Mouse (Mus musculus): ENCODE measurements around the gene Trhde. TPM values are rescaled to one million over a fixed set of nuclear protein-coding genes. Genes with fewer than 3 reads are reported as not detected.

Gene Trhde
- polyA plus RNA-seq, 1 experiment from 2014 or later = 6.7 TPM

DNA sequence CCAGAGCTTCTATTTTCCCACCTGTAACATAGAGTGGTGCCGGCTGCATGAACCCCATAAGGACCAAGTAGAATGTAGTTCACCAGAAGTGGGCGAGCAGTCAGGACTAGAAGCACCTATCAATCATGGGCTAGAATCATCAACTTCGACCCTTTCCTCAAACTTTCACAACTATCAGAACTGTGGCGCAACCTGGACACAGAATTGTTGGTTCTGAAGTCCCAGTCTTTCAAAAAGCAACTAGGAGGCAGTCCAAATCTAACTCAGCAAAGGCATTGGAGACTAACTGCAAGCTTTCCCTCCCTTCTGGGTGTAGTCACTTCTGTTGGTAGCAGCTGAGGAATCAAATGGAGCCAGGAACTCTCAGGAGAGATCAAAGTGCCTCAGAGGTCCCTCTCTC, 2.6 kb downstream of the Trhde start:
- 0 out of 2 replicates have a peak, but pooled peaks cover 3% of the 10 kb centered on the region for H3K27me3 ChIP-seq (ENCODE audit: control insufficient read depth, insufficient read depth, low read depth, low read length)
- H3K27ac ChIP-seq (ENCODE audit: low read length) = no peak overlapping the region
- no peak for ATAC-seq
- peak overlapping the region; percentile 89 for H3K4me2 ChIP-seq (ENCODE audit: low read length)
- no peaks in the 10 kb centered on the region for H3K9me3 ChIP-seq (replicated peaks; ENCODE audit: control insufficient read depth, low read length, poor library complexity, severe bottlenecking)
- WGBS = 89% methylated on average over 4 of the region's 4 CpGs
- H3K4me1 ChIP-seq (ENCODE audit: control insufficient read depth, insufficient read depth, low read length) = peaks cover 2% of the 10 kb centered on the region; the same call in 1 of the 2 replicates
- H3K9ac ChIP-seq (ENCODE audit: low read depth, low read length) = no peak overlapping the region
- H3K4me3 ChIP-seq (ENCODE audit: low read depth, low read length) = peak overlapping the region; percentile 78
- no peaks in the 10 kb centered on the region for H3K36me3 ChIP-seq (ENCODE audit: control insufficient read depth, insufficient read depth, low read length)

DNA sequence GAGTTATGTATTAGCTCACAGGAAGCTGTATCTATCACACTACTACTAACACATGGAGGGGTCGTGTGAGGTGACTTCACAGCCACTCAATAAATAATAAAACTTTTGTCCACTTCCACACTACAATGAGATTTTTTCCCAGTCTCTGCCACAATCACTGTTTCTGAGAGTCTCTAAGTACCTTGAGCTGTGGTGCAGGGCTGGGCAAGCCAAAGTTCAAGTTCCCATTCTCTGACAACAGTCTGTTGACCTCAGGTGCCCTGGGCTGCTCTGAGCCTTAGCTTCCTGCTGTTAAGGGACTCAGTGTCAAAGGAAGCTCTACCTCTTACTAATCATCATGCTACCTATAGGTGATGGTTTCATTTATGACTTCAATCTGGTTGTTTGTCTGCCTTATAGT, 3.3 kb downstream of the Trhde start:
- no peaks in the 10 kb centered on the region for H3K36me3 ChIP-seq (ENCODE audit: control insufficient read depth, insufficient read depth, low read length)
- peak overlapping the region; percentile 89 for H3K4me2 ChIP-seq (ENCODE audit: low read length)
- no peak overlapping the region for H3K27ac ChIP-seq (ENCODE audit: low read length)
- H3K9me3 ChIP-seq (replicated peaks; ENCODE audit: control insufficient read depth, low read length, poor library complexity, severe bottlenecking) = no peaks in the 10 kb centered on the region
- 0 out of 2 replicates have a peak, but pooled peaks cover 3% of the 10 kb centered on the region for H3K27me3 ChIP-seq (ENCODE audit: control insufficient read depth, insufficient read depth, low read depth, low read length)
- peak overlapping the region; percentile 78; the same call in 1 of the 2 replicates for H3K4me3 ChIP-seq (ENCODE audit: low read depth, low read length)
- WGBS = 62% methylated on average over 1 of the region's 1 CpGs
- H3K4me1 ChIP-seq (ENCODE audit: control insufficient read depth, insufficient read depth, low read length) = peaks cover 2% of the 10 kb centered on the region; the same call in 1 of the 2 replicates
- ATAC-seq = no peak
- no peak overlapping the region for H3K9ac ChIP-seq (ENCODE audit: low read depth, low read length)

DNA sequence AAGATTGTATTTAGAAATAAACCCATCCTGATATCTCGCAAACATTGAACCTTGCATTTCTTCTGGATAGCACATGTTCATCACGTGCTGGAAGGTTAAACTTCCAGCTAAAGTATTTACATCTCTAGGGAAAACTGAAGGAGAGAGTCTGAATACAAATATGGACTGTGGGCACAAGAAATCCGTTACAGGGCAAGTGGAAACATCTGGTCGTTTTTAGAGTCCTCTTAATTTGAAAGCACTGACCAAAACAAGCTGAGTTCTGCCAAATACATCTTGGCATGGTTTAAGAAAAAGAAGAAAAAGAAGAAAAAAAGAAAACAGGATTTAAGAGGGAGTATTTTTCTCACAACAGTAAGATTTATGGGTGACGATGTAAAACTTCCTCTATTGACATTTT, 3.9 kb downstream of the Trhde start:
- Histone ChIP-seq H3K9me3 (replicated peaks; ENCODE audit: control insufficient read depth, low read length, poor library complexity, severe bottlenecking) (no peaks in the 10 kb centered on the region), H3K4me2 (ENCODE audit: low read length) (peak overlapping the region; percentile 89), H3K9ac (ENCODE audit: low read depth, low read length) (no peak overlapping the region), H3K27ac (ENCODE audit: low read length) (no peak overlapping the region), H3K4me1 (ENCODE audit: control insufficient read depth, insufficient read depth, low read length) (peaks cover 2% of the 10 kb centered on the region; the same call in 1 of the 2 replicates), H3K4me3 (ENCODE audit: low read depth, low read length) (peak overlapping the region; percentile 4; the same call in 1 of the 2 replicates), H3K36me3 (ENCODE audit: control insufficient read depth, insufficient read depth, low read length) (no peaks in the 10 kb centered on the region), H3K27me3 (ENCODE audit: control insufficient read depth, insufficient read depth, low read depth, low read length) (0 out of 2 replicates have a peak, but pooled peaks cover 3% of the 10 kb centered on the region)
- no peak for ATAC-seq
- 65% methylated on average over 5 of the region's 5 CpGs for WGBS

DNA sequence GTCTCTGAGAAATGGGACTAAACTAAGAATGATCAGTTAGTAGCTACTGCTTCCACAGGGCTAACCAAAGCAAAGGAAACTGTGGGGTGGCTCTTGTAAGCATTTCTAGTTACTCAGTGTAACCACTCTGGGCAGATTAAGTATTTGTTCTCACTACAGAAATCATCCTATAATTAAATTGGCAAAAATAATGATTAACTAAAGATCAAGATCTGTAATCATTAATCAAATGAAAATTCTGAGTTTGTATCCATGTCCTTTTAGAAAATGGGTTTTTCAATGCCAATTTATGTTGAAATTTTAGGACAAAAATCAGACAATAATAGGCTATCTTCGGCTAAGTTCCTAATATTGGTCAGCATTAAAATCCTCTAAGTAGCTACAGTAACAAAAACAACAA, 4.4 kb downstream of the Trhde start:
- Histone ChIP-seq H3K27ac (ENCODE audit: low read length) (no peak overlapping the region), H3K4me2 (ENCODE audit: low read length) (peak overlapping the region; percentile 29), H3K4me1 (ENCODE audit: control insufficient read depth, insufficient read depth, low read length) (peaks cover 2% of the 10 kb centered on the region; the same call in 1 of the 2 replicates), H3K9me3 (replicated peaks; ENCODE audit: control insufficient read depth, low read length, poor library complexity, severe bottlenecking) (no peaks in the 10 kb centered on the region), H3K36me3 (ENCODE audit: control insufficient read depth, insufficient read depth, low read length) (no peaks in the 10 kb centered on the region), H3K27me3 (ENCODE audit: control insufficient read depth, insufficient read depth, low read depth, low read length) (0 out of 2 replicates have a peak, but pooled peaks cover 3% of the 10 kb centered on the region), H3K4me3 (ENCODE audit: low read depth, low read length) (no peak overlapping the region), H3K9ac (ENCODE audit: low read depth, low read length) (no peak overlapping the region)
- no peak for ATAC-seq
- 94% methylated on average over 1 of the region's 1 CpGs for WGBS

DNA sequence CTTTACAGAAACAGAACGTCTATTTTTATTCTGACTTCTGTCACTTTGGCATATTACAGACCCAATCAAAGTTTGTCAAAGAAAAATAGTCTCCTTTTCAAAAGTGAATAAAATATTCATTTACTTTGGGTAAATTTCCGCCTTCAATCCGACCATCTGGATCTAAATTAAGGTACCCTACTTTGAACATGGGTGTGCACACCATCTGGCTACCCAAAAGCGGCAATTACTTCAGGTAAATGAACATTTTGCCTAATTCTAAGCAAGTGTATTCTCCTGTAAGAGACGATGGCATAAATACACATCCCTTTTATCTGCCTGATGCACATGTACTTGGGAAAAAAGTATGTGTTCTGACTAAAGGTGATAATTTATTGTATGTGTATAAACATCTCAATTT, 5.2 kb downstream of the Trhde start:
- H3K4me3 ChIP-seq (ENCODE audit: low read depth, low read length) = no peak overlapping the region
- no peaks in the 10 kb centered on the region for H3K9me3 ChIP-seq (replicated peaks; ENCODE audit: control insufficient read depth, low read length, poor library complexity, severe bottlenecking)
- H3K27me3 ChIP-seq (ENCODE audit: control insufficient read depth, insufficient read depth, low read depth, low read length) = 0 out of 2 replicates have a peak, but pooled peaks cover 3% of the 10 kb centered on the region
- H3K4me1 ChIP-seq (ENCODE audit: control insufficient read depth, insufficient read depth, low read length) = peaks cover 2% of the 10 kb centered on the region; the same call in 1 of the 2 replicates
- 90% methylated on average over 5 of the region's 5 CpGs for whole genome bisulfite sequencing
- H3K9ac ChIP-seq (ENCODE audit: low read depth, low read length) = no peak overlapping the region
- H3K27ac ChIP-seq (ENCODE audit: low read length) = no peak overlapping the region
- ATAC-seq = no peak
- no peaks in the 10 kb centered on the region for H3K36me3 ChIP-seq (ENCODE audit: control insufficient read depth, insufficient read depth, low read length)
- H3K4me2 ChIP-seq (ENCODE audit: low read length) = no peak overlapping the region

DNA sequence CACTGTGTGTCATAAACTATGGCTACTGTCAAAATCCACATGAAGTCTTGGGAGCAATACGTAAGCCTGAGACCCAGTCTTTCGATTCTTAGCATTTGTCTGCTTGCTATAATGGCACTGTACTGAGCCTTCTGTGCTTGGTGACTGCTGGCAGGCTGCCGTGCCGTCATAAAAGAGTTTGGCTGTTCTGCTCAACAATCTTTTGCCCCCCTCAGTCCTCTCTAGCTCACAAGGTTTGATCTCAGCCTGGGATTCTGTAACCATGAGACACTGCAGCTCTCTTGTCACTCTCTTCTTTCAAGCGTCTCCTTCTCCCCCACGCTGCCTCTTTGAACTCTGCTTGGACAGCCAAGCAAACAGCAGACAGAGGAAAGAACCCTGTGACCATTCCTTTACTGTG, 7.9 kb downstream of the Trhde start:
- H3K27me3 ChIP-seq (ENCODE audit: control insufficient read depth, insufficient read depth, low read depth, low read length) = no peaks in the 10 kb centered on the region
- H3K9ac ChIP-seq (ENCODE audit: low read depth, low read length) = no peak overlapping the region
- 36% methylated on average over 6 of the region's 6 CpGs for WGBS
- 0 out of 2 replicates have a peak overlapping the region, but pooled peaks have one; percentile 0 for H3K4me2 ChIP-seq (ENCODE audit: low read length)
- no peaks in the 10 kb centered on the region for H3K36me3 ChIP-seq (ENCODE audit: control insufficient read depth, insufficient read depth, low read length)
- H3K4me1 ChIP-seq (ENCODE audit: control insufficient read depth, insufficient read depth, low read length) = 0 out of 2 replicates have a peak, but pooled peaks cover 2% of the 10 kb centered on the region
- peak; percentile 17; the same call in 1 of the 2 replicates for ATAC-seq
- H3K27ac ChIP-seq (ENCODE audit: low read length) = no peak overlapping the region
- H3K4me3 ChIP-seq (ENCODE audit: low read depth, low read length) = no peak overlapping the region
- H3K9me3 ChIP-seq (replicated peaks; ENCODE audit: control insufficient read depth, low read length, poor library complexity, severe bottlenecking) = no peaks in the 10 kb centered on the region

DNA sequence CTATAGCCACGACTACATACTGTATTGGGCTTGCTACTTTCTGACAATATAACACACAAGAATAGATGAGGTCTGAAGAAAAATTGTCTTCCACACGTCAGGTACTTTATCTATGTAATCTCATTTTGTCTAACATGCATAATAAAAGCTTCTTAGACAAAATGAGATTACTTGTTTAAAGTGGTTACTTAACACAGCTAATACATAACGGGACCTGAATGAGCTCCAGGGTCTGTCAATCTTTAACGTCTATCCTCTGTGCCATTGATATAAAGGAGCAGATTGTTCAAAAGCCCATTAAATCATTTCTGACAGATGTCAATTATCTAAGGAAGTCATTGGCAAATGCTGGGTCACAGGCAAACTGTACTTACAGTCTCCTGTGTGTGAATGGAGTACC, 36.2 kb downstream of the Trhde start:
- Histone ChIP-seq H3K4me1 (ENCODE audit: control insufficient read depth, insufficient read depth, low read length) (no peaks in the 10 kb centered on the region), H3K27ac (ENCODE audit: low read length) (no peak overlapping the region), H3K9ac (ENCODE audit: low read depth, low read length) (no peak overlapping the region), H3K4me3 (ENCODE audit: low read depth, low read length) (no peak overlapping the region), H3K4me2 (ENCODE audit: low read length) (no peak overlapping the region), H3K36me3 (ENCODE audit: control insufficient read depth, insufficient read depth, low read length) (no peaks in the 10 kb centered on the region), H3K9me3 (replicated peaks; ENCODE audit: control insufficient read depth, low read length, poor library complexity, severe bottlenecking) (no peaks in the 10 kb centered on the region), H3K27me3 (ENCODE audit: control insufficient read depth, insufficient read depth, low read depth, low read length) (no peaks in the 10 kb centered on the region)
- no peak for ATAC-seq
- 61% methylated on average over 4 of the region's 4 CpGs for WGBS

DNA sequence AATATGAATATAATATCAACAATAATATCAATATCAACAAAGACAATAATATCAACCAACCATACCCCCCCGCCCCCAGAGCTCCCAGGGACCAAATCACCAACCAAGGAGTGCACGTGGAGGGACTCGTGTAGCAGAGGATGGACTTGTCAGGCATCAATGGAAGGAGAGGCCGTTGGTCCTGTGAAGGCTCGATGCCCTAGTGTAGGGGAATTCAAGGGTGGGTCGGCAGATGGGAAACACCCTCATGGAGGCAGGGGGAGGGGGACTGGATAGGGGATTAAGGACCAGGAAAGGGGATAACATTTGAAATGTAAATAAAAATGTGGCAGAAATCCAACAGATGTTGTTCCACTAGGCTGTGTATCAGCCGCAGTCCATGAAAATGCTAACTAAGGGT, 40.0 kb downstream of the Trhde start:
- WGBS = 80% methylated on average over 7 of the region's 7 CpGs

DNA sequence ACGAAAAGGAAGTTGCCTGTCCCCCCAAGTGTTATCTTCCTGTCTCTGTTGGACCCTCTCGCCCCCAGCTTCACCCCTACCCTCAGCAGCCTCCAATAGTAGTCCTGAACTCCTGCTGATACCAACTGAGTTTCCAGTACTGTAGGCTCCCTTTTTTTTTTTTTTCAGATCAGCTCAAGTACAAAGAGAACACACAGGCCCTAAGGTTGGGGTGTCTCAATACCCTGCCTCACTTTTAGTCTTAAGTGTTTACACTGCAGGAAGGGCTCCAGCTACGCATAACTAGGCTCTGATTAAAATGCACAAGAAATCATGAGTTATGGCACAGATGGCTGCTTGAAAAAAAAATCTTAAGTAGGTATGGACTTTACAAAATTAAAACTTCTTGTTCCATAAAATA, 42.9 kb downstream of the Trhde start:
- Histone ChIP-seq H3K4me3 (ENCODE audit: low read depth, low read length) (no peak overlapping the region), H3K4me1 (ENCODE audit: control insufficient read depth, insufficient read depth, low read length) (no peaks in the 10 kb centered on the region), H3K27ac (ENCODE audit: low read length) (no peak overlapping the region), H3K9me3 (replicated peaks; ENCODE audit: control insufficient read depth, low read length, poor library complexity, severe bottlenecking) (no peaks in the 10 kb centered on the region), H3K9ac (ENCODE audit: low read depth, low read length) (no peak overlapping the region), H3K4me2 (ENCODE audit: low read length) (no peak overlapping the region), H3K27me3 (ENCODE audit: control insufficient read depth, insufficient read depth, low read depth, low read length) (no peaks in the 10 kb centered on the region), H3K36me3 (ENCODE audit: control insufficient read depth, insufficient read depth, low read length) (no peaks in the 10 kb centered on the region)
- 54% methylated on average over 3 of the region's 3 CpGs for WGBS
- no peak for ATAC-seq

More for the DNA sequence above, 40.0 kb downstream of the Trhde start:
- Histone ChIP-seq H3K9me3 (replicated peaks; ENCODE audit: control insufficient read depth, low read length, poor library complexity, severe bottlenecking) (no peaks in the 10 kb centered on the region), H3K27me3 (ENCODE audit: control insufficient read depth, insufficient read depth, low read depth, low read length) (no peaks in the 10 kb centered on the region), H3K36me3 (ENCODE audit: control insufficient read depth, insufficient read depth, low read length) (no peaks in the 10 kb centered on the region), H3K9ac (ENCODE audit: low read depth, low read length) (no peak overlapping the region), H3K4me1 (ENCODE audit: control insufficient read depth, insufficient read depth, low read length) (no peaks in the 10 kb centered on the region), H3K4me3 (ENCODE audit: low read depth, low read length) (no peak overlapping the region), H3K27ac (ENCODE audit: low read length) (no peak overlapping the region), H3K4me2 (ENCODE audit: low read length) (no peak overlapping the region)
- ATAC-seq = no peak
